Mouse (Mus musculus): ENCODE results near the gene Rnd2.
"Not testable (repeated sequence)": the region's sequence is repeated elsewhere in the genome, so short reads cannot be mapped to it uniquely, and the experiment has no call there.

Rnd2 gene

DNA sequence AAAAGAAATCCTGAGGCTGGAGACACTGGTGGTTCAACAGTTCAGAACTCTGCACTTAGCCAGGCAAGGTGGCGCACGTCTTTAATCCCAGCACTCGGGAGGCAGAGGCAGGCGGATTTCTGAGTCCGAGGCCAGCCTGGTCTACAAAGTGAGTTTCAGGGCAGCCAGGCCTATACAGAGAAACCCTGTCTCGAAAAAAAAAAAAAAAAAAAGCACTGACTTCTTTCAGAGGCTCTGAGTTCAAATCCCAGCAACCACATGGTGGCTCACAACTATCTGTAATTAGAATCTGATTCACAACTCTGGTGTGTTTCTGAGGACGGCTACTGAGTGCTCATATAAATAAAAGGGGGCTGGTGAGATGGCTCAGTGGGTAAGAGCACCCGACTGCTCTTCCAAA lies 17.9 kb upstream of the Rnd2 start:
- not testable (repeated sequence) for DNase-seq (ENCODE audit: low read depth, low spot score)

DNA sequence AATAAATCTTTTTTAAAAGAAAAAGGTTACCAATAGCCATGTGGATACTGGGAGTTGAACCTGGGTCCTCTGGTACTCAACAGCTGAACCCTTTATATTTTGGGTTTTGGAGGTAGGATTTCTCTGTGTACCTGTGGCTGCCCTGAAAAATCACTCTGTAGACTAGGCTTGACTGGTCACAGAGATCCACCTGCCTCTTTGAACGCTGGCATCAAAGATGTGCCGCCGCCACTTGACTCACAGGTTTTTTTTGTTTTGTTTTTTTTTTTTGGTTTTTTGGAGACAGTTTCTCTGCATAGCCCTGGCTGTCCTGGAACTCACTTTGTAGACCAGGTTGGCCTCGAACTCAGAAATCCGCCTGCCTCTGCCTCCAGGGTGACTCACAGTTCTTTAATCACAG lies 17.0 kb upstream of the Rnd2 start:
- DNase-seq (ENCODE audit: low read depth, low spot score): no peak

DNA sequence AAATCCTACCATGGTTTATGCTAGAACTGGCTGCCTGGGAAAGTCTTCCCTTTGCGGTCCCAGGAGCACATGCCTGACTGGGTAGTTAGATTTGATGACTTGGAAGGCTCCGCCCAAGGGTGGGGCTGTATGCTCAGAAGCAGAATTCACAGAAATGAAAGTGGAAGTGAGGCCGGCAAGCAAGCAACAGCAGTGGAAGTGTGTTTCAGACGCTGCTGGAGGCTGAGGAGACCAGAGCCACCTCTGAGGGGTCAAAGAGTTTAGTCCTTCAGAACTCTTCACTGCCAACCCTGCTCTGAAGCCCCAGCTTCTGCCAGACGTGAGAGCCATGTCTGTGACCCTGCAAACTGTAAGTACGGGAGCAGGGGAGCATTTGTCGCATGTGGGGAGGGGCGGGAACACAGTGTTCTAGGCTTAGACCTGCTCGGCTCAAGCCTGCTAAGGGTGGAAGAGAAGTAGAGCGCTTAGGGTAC lies 16.5 kb upstream of the Rnd2 start, which contains the start of gene Ifi35:
Ifi35 (plus strand) TSS at position 134 of the 473 bp plus-strand sequence.
- DNase-seq (ENCODE audit: low read depth, low spot score): peak; percentile 98

- peak; percentile 52 for DNase-seq (ENCODE audit: low read depth, low spot score)
Observed at GRCm38 (mm10) chr11:101448899-101449298, 15.9 kb upstream of the Rnd2 start.

GRCm38 (mm10) chr11:101449596-101449995 lies 15.2 kb upstream of the Rnd2 start:
- DNase-seq (ENCODE audit: low read depth, low spot score): not testable (repeated sequence)

- peak; percentile 60 for DNase-seq (ENCODE audit: low read depth, low spot score)
Observed at GRCm38 (mm10) chr11:101450394-101450793, 14.4 kb upstream of the Rnd2 start.

- DNase-seq (ENCODE audit: low read depth, low spot score): peak; percentile 34
Observed at GRCm38 (mm10) chr11:101451536-101451935, 13.3 kb upstream of the Rnd2 start.

DNA sequence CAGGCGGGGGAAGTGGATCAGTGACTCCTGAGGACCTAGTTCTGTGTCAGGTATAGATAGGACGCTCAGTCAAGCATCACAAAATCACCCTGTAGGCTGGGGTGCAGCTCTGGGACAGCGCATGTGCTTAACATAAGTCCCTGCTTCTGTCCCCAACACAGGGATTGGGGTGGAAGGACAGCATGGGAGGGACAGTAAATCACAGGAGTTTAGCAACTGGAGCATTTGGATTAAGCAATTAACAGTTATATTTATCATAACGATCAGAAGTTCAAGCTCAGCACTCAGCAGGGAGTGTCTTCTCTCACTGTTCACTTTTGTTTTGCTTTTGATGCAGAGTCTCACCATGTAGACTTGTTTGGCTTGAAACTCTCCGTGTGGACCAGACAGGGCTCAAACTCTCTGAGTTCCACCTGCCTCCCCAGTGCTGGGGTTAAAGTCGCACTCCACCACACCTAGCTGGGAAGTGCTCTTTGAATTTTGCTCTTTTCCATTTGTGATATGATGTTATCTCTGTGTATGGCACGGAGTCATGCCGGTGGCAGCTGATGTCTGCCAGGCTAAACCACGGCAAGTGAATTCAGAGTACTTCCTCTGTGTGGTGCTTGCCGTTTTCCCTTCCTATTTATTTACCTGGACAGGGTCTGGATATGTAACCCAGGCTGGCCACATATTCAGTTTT lies 12.6 kb upstream of the Rnd2 start:
- DNase-seq (ENCODE audit: low read depth, low spot score): no peak

DNA sequence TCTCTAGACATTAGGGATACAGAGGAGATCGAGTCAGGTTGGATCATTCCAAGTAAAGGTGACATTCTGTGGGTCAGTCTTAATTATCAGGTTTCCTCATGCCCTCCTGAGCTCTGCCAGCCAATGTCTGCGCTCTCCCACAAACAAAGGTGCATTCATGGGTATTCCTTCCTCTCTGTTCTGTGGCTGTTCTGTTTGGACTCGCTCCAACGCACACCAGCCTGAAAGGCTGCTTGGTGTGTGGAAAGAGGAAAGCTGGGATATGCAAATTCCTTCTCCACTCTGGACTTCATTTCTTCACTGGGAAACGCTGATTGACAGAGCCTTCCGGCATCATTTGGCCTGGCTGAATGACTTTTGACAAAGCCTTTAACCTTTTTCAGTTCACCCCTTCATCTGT lies 10.1 kb upstream of the Rnd2 start:
- peak; percentile 54 for DNase-seq (ENCODE audit: low read depth, low spot score)

DNA sequence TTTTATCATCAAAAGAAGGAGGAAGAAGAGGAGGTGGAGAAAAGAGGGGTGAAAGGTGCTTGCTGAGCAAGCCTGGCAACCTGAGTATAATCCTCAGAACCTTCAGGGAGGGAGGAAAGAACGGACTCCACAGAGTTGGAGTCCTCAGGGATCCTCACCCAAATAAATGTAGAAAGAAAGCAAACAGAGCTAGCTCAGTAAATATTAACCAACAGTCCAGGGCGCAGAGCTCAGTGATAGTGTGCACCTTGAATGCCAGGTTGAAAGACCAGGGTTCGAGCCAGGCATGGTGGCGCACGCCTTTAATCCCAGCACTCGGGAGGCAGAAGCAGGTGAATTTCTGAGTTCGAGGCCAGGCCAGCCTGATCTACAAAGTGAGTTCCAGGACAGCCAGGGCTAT lies 9.2 kb upstream of the Rnd2 start:
- DNase-seq (ENCODE audit: low read depth, low spot score): no peak

DNA sequence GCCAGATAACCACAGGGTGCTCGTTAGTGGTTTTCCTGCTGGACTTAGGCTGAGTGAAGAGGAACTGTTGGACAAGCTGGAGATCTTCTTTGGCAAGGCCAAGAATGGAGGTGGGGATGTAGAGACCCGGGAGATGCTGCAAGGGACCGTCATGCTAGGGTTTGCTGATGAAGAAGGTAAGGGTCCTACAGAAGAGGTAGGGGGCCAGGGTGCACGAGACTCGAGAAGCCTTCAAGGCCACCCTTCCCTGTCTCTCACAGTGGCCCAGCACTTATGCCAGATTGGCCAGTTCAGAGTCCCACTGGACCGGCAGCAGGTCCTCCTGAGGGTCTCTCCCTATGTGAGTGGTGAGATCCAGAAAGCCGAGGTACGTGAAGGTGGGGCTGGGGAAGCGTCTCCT lies 7.2 kb upstream of the Rnd2 start:
- no peak for DNase-seq (ENCODE audit: low read depth, low spot score)

DNA sequence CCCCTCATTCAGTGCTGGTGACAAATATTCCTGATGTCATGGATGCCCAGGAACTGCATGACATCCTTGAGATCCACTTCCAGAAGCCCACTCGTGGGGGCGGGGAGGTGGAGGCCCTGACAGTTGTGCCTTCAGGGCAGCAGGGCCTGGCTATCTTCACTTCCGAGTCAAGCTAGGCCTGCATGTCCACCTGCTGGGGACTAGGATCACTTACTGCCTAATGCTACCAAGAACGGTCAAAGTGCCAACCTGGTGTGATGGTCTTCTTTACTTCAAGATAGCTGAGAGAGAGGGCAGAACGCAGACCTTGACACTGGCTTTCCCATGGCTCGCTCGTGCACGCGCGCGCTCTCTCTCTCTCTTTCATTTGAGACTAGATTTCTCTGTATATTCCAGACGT lies 6.6 kb upstream of the Rnd2 start:
- no peak for DNase-seq (ENCODE audit: low read depth, low spot score)

- no peak for DNase-seq (ENCODE audit: low read depth, low spot score)
Observed at GRCm38 (mm10) chr11:101459716-101460115, 5.1 kb upstream of the Rnd2 start.

GRCm38 (mm10) chr11:101460321-101460720 lies 4.5 kb upstream of the Rnd2 start:
- no peak for DNase-seq (ENCODE audit: low read depth, low spot score)

DNA sequence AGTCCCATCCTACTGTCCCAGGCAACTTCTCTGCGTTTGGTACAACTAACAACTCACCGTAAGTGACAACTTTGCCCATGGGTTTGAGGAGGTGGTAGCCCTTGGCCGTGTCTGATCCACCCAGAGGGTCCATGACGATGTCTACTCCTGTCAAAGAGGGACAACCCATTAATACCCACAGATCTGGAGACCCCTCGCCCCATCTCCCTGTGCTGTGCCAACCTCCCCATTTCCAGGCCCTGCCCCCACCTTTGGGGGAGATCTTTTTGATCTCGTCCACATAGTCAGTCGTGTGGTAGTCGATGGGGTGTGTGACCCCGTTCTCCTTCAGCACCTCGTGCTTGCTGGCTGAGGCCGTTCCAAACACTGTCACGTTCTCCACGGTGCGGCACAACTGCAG lies 2.7 kb upstream of the Rnd2 start:
- no peak for DNase-seq (ENCODE audit: low read depth, low spot score)

- DNase-seq (ENCODE audit: low read depth, low spot score): no peak
Observed at GRCm38 (mm10) chr11:101462583-101463440, 2.0 kb upstream of the Rnd2 start.

GRCm38 (mm10) chr11:101465101-101465868 lies 486 bp downstream of the Rnd2 start:
- peak; percentile 90 for DNase-seq (ENCODE audit: low read depth, low spot score)

DNA sequence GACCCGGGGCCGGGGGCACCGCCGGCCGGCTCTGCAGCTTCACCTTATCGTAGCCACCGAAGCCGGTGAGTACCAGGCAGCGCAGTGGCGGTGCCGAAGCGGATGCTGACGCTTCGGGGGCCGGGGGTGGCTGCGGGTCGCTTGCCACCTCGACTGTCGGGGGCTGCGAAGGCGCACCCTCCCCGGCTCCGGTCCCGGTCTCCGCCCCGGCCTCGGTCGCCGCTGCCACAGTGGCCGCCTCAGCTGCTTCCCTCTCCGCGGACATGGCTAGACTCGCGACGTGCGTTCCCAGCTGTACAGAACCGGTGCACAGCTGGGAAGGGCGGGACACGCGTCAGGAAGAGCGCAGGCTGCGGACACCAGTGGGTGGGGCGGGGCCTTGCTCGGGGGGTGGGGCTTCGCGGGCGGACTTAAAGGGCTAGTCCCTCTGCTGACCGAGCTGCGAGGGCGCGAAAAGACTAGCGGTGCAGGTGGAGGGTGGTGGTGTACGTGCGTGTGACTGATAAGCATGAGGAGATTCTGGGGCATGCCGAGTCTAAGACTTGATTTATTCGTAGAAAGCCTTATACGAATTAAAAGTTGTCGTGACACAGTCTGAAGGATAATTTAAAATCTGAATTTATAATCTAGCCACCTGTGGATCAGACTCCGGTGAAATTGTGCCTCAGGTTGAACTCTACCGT lies 1.2 kb downstream of the Rnd2 start, which contains the start of gene Vat1:
Vat1 (minus strand) TSS at position 362 of the 683 bp plus-strand sequence.
- peak; percentile 80 for DNase-seq (ENCODE audit: low read depth, low spot score)

- DNase-seq (ENCODE audit: low read depth, low spot score): not testable (repeated sequence)
Observed at GRCm38 (mm10) chr11:101466552-101466950, 1.8 kb downstream of the Rnd2 start.

DNA sequence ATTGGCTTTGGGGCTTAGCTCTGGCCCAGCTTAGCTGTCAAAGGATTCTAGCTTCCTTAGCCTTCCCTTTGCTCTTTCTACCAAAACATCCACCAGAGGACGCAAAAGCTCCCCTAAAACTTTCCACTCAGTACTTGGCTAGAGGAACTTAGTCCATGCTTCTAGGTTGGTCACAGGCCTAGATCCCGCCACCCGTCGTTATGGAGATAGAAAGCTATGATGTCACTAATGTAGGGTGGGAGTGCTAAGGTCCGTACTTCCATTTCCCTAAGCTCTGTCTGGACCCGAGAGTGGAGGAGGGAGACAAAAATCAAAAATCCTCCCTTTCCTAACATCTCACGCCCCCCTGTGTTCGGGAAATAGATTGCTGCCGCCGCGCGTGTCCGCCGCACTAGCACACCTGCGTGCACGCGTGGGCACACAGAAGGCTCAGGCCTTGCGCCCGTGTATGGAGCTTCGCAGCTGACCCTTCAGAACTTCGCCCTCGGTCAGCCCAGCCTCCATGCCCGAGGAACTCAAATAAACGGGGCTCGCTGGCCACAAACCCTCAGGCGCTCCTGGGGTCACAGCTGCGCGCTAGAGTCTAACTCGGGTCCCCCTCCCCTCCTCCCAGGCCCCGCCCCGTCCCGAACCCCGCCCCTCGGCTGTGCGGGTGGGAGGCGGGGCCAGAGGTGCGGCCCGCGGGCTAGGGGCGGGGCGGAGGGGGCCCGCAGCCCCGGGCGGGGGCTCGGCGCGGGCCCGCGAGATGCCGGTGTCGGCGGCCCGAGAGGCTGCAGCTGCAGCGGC lies 2.9 kb downstream of the Rnd2 start:
- DNase-seq (ENCODE audit: low read depth, low spot score): peak; percentile 93
